Mouse (Mus musculus): ENCODE data around the gene Gjb5. TPM values are rescaled to one million over a fixed set of nuclear protein-coding genes. Genes with fewer than 3 reads are reported as not detected.

Gene Gjb5
- polyA plus RNA-seq, 2 experiments from 2014 or later = not detected

- ATAC-seq = no peak
Measured at GRCm38 (mm10) chr4:127345000-127345399, 13.0 kb downstream of the Gjb5 start.

- ATAC-seq = no peak
Measured at GRCm38 (mm10) chr4:127341372-127341771, 16.6 kb downstream of the Gjb5 start.

- ATAC-seq = no peak
Measured at GRCm38 (mm10) chr4:127337668-127338067, 20.3 kb downstream of the Gjb5 start.

- ATAC-seq = no peak
Measured at GRCm38 (mm10) chr4:127334870-127335504, 23.0 kb downstream of the Gjb5 start.

- no peak for ATAC-seq
Measured at GRCm38 (mm10) chr4:127331171-127331570, 26.8 kb downstream of the Gjb5 start.

- no peak for ATAC-seq
Measured at GRCm38 (mm10) chr4:127330181-127331100, 27.5 kb downstream of the Gjb5 start, which contains the start of gene Gjb3. Gene Gjb3 (minus strand): TSS chr4:127330844.

- no peak for ATAC-seq
Measured at GRCm38 (mm10) chr4:127329751-127330150, 28.2 kb downstream of the Gjb5 start.

- ATAC-seq = no peak
Measured at GRCm38 (mm10) chr4:127329046-127329445, 28.9 kb downstream of the Gjb5 start.

GRCm38 (mm10) chr4:127328378-127328777 lies 29.6 kb downstream of the Gjb5 start:
- ATAC-seq = no peak

- no peak for ATAC-seq
Measured at GRCm38 (mm10) chr4:127327749-127328148, 30.2 kb downstream of the Gjb5 start.

- no peak for ATAC-seq
Measured at GRCm38 (mm10) chr4:127327258-127327657, 30.7 kb downstream of the Gjb5 start.

- ATAC-seq = no peak
Measured at GRCm38 (mm10) chr4:127325276-127325675, 32.7 kb downstream of the Gjb5 start.

GRCm38 (mm10) chr4:127324759-127325158 lies 33.2 kb downstream of the Gjb5 start:
- ATAC-seq = no peak

GRCm38 (mm10) chr4:127324296-127324695 lies 33.7 kb downstream of the Gjb5 start:
- no peak for ATAC-seq

- ATAC-seq = no peak
Measured at GRCm38 (mm10) chr4:127323651-127324050, 34.3 kb downstream of the Gjb5 start.

- ATAC-seq = no peak
Measured at GRCm38 (mm10) chr4:127319613-127320012, 38.4 kb downstream of the Gjb5 start.

GRCm38 (mm10) chr4:127317143-127317542 lies 40.8 kb downstream of the Gjb5 start:
- no peak for ATAC-seq

- ATAC-seq = no peak
Measured at GRCm38 (mm10) chr4:127315753-127316152, 42.2 kb downstream of the Gjb5 start.

- ATAC-seq = no peak
Measured at GRCm38 (mm10) chr4:127314585-127314984, 43.4 kb downstream of the Gjb5 start.

- peak; percentile 49 for ATAC-seq
Measured at GRCm38 (mm10) chr4:127313861-127314260, 44.1 kb downstream of the Gjb5 start, which contains the start of gene Gja4. Gene Gja4 (minus strand): TSS chr4:127314039.

- no peak for ATAC-seq
Measured at GRCm38 (mm10) chr4:127312349-127312748, 45.6 kb downstream of the Gjb5 start.

GRCm38 (mm10) chr4:127311561-127311960 lies 46.4 kb downstream of the Gjb5 start:
- ATAC-seq = no peak

- no peak for ATAC-seq
Measured at GRCm38 (mm10) chr4:127306915-127307314, 51.1 kb downstream of the Gjb5 start.

Data from activated CD4-positive, CD25-positive, alpha-beta regulatory T cell, adult 4 months (primary cell).